Comparison of ENCODE assay signal across 22 mouse cellular contexts in genomic region chr3:132186888-132187552, GRCm38 (mm10).
DNase-seq lines count a peak whose midpoint lies in the region; ATAC-seq and TF ChIP-seq lines count a peak whose summit lies in the region.
"Had no signal": no experiment of that assay in that cellular context is flagged by ENCODE, and none has a peak within 500 bp of the region (broad histone marks: within the 10 kb centered on the region; RNA-seq: fewer than 3 reads in every experiment).

No protein-coding gene starts in this region.

- DNase-seq in limb, embryonic 10.5 days (ENCODE audit: low spot score), result no peak
- DNase-seq in forelimb bud, embryonic 11.5 days (ENCODE audit: low read depth, low spot score), result peak; percentile 25
- DNase-seq in limb, embryonic 14.5 days (ENCODE audit: low spot score), result peak; percentile 69
- DNase-seq in layer of hippocampus, adult 9-11 months, result no peak
- no peak for DNase-seq in ovary, postnatal 36 days (ENCODE audit: low spot score)
- no peak for DNase-seq in frontal cortex, postnatal 36 days (ENCODE audit: low spot score in 2 of 2)
- DNase-seq: adrenal gland, adult 2 months; adrenal gland, adult 8-10 months; adrenal gland, postnatal 10 days; adrenal gland, postnatal 14 days; adrenal gland, postnatal 25 days; adrenal gland, postnatal 36 days; B cell, adult 2 months; cerebellum, adult 11 months; cerebellum, adult 11-12 months had no signal

- H3K4me3 ChIP-seq in limb, embryonic 12.5 days (replicated peaks), result no peak overlapping the region
- H3K4me3 ChIP-seq in limb, embryonic 10.5 days, result no peak overlapping the region
- H3K4me3 ChIP-seq in limb, embryonic 13.5 days, result no peak overlapping the region
- H3K4me3 ChIP-seq in limb, embryonic 14.5 days (replicated peaks; ENCODE audit: low read length), result no peak overlapping the region

- no peak overlapping the region for H3K4me2 ChIP-seq in limb, embryonic 12.5 days
- no peak overlapping the region for H3K4me2 ChIP-seq in limb, embryonic 13.5 days (replicated peaks)
- no peak overlapping the region for H3K4me2 ChIP-seq in limb, embryonic 14.5 days (replicated peaks; ENCODE audit: low read depth, low read length, severe bottlenecking)

- H3K36me3 ChIP-seq in limb, embryonic 12.5 days, result no peaks in the 10 kb centered on the region
- no peaks in the 10 kb centered on the region for H3K36me3 ChIP-seq in limb, embryonic 10.5 days
- peaks cover 5% of the 10 kb centered on the region; the same call in 1 of the 2 replicates for H3K36me3 ChIP-seq in limb, embryonic 13.5 days
- no peaks in the 10 kb centered on the region for H3K36me3 ChIP-seq in limb, embryonic 14.5 days (ENCODE audit: control insufficient read depth, insufficient read depth, low read length)
- H3K36me3 ChIP-seq: G1E had no signal

- no peaks in the 10 kb centered on the region for H3K4me1 ChIP-seq in limb, embryonic 12.5 days (replicated peaks)
- no peaks in the 10 kb centered on the region; the same call in 1 of the 2 replicates for H3K4me1 ChIP-seq in limb, embryonic 10.5 days
- no peaks in the 10 kb centered on the region for H3K4me1 ChIP-seq in limb, embryonic 13.5 days
- no peaks in the 10 kb centered on the region for H3K4me1 ChIP-seq in limb, embryonic 14.5 days (ENCODE audit: control insufficient read depth, insufficient read depth, low read length)

- no peak overlapping the region for H3K9ac ChIP-seq in limb, embryonic 12.5 days (replicated peaks)
- no peak overlapping the region for H3K9ac ChIP-seq in limb, embryonic 13.5 days
- no peak overlapping the region for H3K9ac ChIP-seq in limb, embryonic 14.5 days (ENCODE audit: low read depth, low read length, severe bottlenecking)

- no peak for TF ChIP-seq POLR2A in limb, embryonic 14.5 days (IDR thresholded peaks at IDR 0.05; ENCODE audit: borderline replicate concordance, extremely low read depth, insufficient read depth, insufficient read length)

- no peaks in the 10 kb centered on the region for H3K27me3 ChIP-seq in limb, embryonic 12.5 days
- no peaks in the 10 kb centered on the region for H3K27me3 ChIP-seq in limb, embryonic 10.5 days (ENCODE audit: low read depth, poor library complexity, severe bottlenecking)
- no peaks in the 10 kb centered on the region for H3K27me3 ChIP-seq in limb, embryonic 13.5 days
- H3K27me3 ChIP-seq in limb, embryonic 14.5 days (ENCODE audit: control insufficient read depth, insufficient read depth, low read length), result no peaks in the 10 kb centered on the region
- H3K27me3 ChIP-seq: CH12.LX, Patski had no signal

- WGBS in limb, embryonic 12.5 days, result 59% methylated on average over 12 of the region's 12 CpGs
- WGBS in limb, embryonic 10.5 days, result 72% methylated on average over 12 of the region's 12 CpGs
- 54% methylated on average over 12 of the region's 12 CpGs for WGBS in limb, embryonic 13.5 days
- 57% methylated on average over 12 of the region's 12 CpGs for WGBS in limb, embryonic 14.5 days

- ATAC-seq in limb, embryonic 12.5 days (ENCODE audit: insufficient number of reproducible peaks, insufficient read depth, low FRiP score, low TSS enrichment, low read depth), result peak; percentile 47; the same call in 1 of the 2 replicates
- peak; percentile 76 for ATAC-seq in limb, embryonic 13.5 days (ENCODE audit: low FRiP score, low read depth)
- ATAC-seq in limb, embryonic 14.5 days (ENCODE audit: low FRiP score, low read depth), result peak; percentile 67
- ATAC-seq: activated CD4-positive, CD25-positive, alpha-beta regulatory T cell, adult 4 months; CD4-positive, CD25-positive, alpha-beta regulatory T cell, adult 4 months; Patski had no signal

- H3K9me3 ChIP-seq in limb, embryonic 12.5 days, result no peaks in the 10 kb centered on the region
- no peaks in the 10 kb centered on the region for H3K9me3 ChIP-seq in limb, embryonic 10.5 days (replicated peaks)
- no peaks in the 10 kb centered on the region for H3K9me3 ChIP-seq in limb, embryonic 13.5 days
- no peaks in the 10 kb centered on the region for H3K9me3 ChIP-seq in limb, embryonic 14.5 days (ENCODE audit: control insufficient read depth, low read length)

- H3K27ac ChIP-seq in limb, embryonic 12.5 days, result no peak overlapping the region
- H3K27ac ChIP-seq in limb, embryonic 10.5 days, result no peak overlapping the region
- H3K27ac ChIP-seq in limb, embryonic 13.5 days, result no peak overlapping the region
- H3K27ac ChIP-seq in limb, embryonic 14.5 days (replicated peaks; ENCODE audit: low read depth, low read length), result no peak overlapping the region

Comparison
In these comparisons a context has a peak if more than half of its experiments do, and no peak if none do; other contexts are left out.
1. DNase-seq: peak in forelimb bud, embryonic 11.5 days (single experiment) and limb, embryonic 14.5 days (single experiment); none in limb, embryonic 10.5 days (single experiment), layer of hippocampus, adult 9-11 months (single experiment), ovary, postnatal 36 days (single experiment) and frontal cortex, postnatal 36 days (0 of 2).
2. Peak in every context shown above with its lines, with median percentiles within 50 percentile points of each other: ATAC-seq.